Mouse (Mus musculus) neural tube, embryonic 11.5 days (tissue): ENCODE measurements around the gene Fam43a. TPM values are rescaled to one million over a fixed set of nuclear protein-coding genes. Genes with fewer than 3 reads are reported as not detected.

Experiments
- ATAC-seq: fragments of 200-750 bp; cut with Nextera tagmentation; 2 replicates; pipeline ENCODE4 v1.8.0; 2017; ENCODE audit warnings: moderate number of reproducible peaks, mild to moderate bottlenecking, moderate TSS enrichment, moderate library complexity; ENCODE audit not compliant: insufficient read depth, low FRiP score, low TSS enrichment
- DNase-seq: peaks from one replicate; pipeline ENCODE4 v3.0.0-alpha.2; 2015; ENCODE audit warnings: low spot score
- H3K27ac ChIP-seq: fragments of 300-500 bp; sonication (generic); 2 replicates; pipeline ENCODE4 v1.5.1; 2014; ENCODE audit warnings: low read depth, mild to moderate bottlenecking, low read length
- H3K27me3 ChIP-seq: fragments of 300-500 bp; sonication (generic); 2 replicates; pipeline ENCODE4 v1.6.1; 2014; ENCODE audit warnings: mild to moderate bottlenecking, low read length, mixed read lengths; ENCODE audit not compliant: control insufficient read depth, insufficient read depth
- H3K36me3 ChIP-seq: fragments of 300-500 bp; sonication (generic); 2 replicates; pipeline ENCODE4 v1.6.1; 2014; ENCODE audit warnings: mild to moderate bottlenecking, low read length, moderate library complexity, mixed read lengths; ENCODE audit not compliant: control insufficient read depth, insufficient read depth
- H3K4me1 ChIP-seq: fragments of 300-500 bp; sonication (generic); 2 replicates; pipeline ENCODE4 v1.6.1; 2014; ENCODE audit warnings: low read length, mixed read lengths; ENCODE audit not compliant: control insufficient read depth, insufficient read depth
- H3K4me2 ChIP-seq: fragments of 300-500 bp; sonication (generic); 2 replicates; pipeline ENCODE4 v1.6.1; 2014; ENCODE audit warnings: low read depth, mild to moderate bottlenecking, moderate library complexity
- H3K4me3 ChIP-seq: fragments of 300-500 bp; sonication (generic); 2 replicates; pipeline ENCODE4 v1.5.1; 2014; ENCODE audit warnings: low read depth, low read length
- H3K9ac ChIP-seq: fragments of 300-500 bp; sonication (generic); 2 replicates; pipeline ENCODE4 v1.6.1; 2014; ENCODE audit warnings: mild to moderate bottlenecking, low read length
- H3K9me3 ChIP-seq: fragments of 300-500 bp; sonication (generic); 2 replicates; pipeline ENCODE4 v1.6.1; 2016; ENCODE audit warnings: low read length; ENCODE audit not compliant: control insufficient read depth
- WGBS: fragments of 180-500 bp; shearing (Covaris S2); extraction: QIAGEN DNeasy Blood & Tissue Kit; methylation state at CpG from one replicate; pipeline ENCODE4 v1.1.7; 2014; 5-methylcytosine and 5-hydroxymethylcytosine counted together
- polyA plus RNA-seq: library from polyadenylated mRNA; unstranded; fragments of >200 nt; fragmentation: Nextera tagmentation; extraction: Ambion mirVana; gene quantifications from 2 replicates; pipeline ENCODE4 v1.2.1, GENCODE M21; 2014

Fam43a gene
- polyA plus RNA-seq, 1 experiment from 2014 or later: 8.5 TPM

DNA sequence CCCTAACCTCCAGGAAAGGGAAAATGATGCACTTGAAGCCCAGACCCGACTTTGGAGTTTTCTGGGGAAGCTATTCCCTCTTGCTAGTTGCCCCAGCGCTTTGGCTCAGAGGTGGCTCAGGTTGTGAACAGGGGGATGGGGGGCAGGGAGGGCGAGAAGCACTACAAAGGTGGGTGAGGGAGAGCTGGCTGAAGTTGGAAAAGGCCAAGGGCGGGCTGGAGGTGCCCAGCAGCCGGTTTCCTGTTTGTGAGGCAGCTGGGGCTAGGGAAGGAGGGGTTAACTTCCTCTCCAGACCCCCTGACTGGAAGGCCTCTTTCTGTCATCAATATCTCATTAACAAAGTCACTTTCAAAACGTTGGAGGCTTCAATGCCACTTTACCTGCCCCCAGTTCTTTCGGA is 2.4 kb downstream of the Fam43a start:
- Histone ChIP-seq H3K9me3 (no peaks in the 10 kb centered on the region), H3K27ac (no peak overlapping the region), H3K4me1 (peaks cover 15% of the 10 kb centered on the region), H3K36me3 (no peaks in the 10 kb centered on the region), H3K4me2 (peak overlapping the region; percentile 95), H3K9ac (no peak overlapping the region), H3K4me3 (peak overlapping the region; percentile 70; the same call in 1 of the 2 replicates), H3K27me3 (peaks cover 6% of the 10 kb centered on the region; the same call in 1 of the 2 replicates)
- no peak for DNase-seq
- 20% methylated on average over 7 of the region's 7 CpGs for WGBS
- no peak for ATAC-seq

DNA sequence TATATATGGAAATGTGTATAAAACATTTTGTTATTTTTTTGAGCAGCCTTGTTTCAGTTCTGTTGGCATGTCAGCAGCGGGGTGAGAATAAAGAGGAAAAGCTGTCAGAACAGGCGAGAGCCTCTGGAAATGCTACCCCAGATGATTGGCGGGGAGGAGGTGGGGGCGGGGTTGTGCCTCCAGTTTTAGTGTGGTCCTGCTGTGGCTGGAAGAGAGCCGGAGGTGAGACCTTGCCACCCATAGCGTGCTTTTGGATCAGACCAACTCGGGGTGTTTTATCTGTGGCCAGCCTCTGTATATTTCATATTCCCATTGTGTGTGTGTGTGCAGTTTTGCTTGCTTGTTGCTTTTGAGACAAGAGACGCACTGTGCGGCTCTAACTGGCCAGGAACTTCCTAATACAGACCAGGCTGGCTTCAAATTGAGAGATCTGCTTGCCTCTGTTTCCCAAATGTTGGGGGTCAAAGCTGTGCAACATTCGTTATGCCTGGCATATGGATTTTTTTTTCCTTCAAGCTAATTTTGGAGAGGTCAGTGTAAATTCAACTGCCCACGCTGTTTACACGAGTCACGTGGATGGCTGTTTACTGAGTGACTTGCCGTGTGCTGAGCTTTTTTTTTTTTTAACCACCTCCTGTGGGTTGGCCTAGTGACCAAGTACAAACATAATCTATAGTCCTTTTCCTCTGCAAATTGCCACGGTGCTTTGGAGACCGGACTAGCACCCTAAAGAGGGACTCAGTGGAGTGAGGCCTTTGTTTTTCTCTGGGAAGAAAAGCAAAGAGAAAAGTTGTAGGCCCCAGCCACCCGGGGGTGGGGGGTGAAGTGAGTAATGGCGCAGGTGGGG is 3.4 kb downstream of the Fam43a start:
- Histone ChIP-seq H3K4me2 (peak overlapping the region; percentile 20), H3K9ac (no peak overlapping the region; the same call in 1 of the 2 replicates), H3K27ac (no peak overlapping the region), H3K36me3 (no peaks in the 10 kb centered on the region), H3K27me3 (peaks cover 6% of the 10 kb centered on the region; the same call in 1 of the 2 replicates), H3K9me3 (no peaks in the 10 kb centered on the region), H3K4me1 (peaks cover 15% of the 10 kb centered on the region), H3K4me3 (no peak overlapping the region)
- DNase-seq: peak; percentile 24
- ATAC-seq: no peak
- WGBS: 19% methylated on average over 18 of the region's 18 CpGs

- Histone ChIP-seq H3K27ac (no peak overlapping the region), H3K4me3 (no peak overlapping the region), H3K9ac (no peak overlapping the region; the same call in 1 of the 2 replicates), H3K4me2 (no peak overlapping the region; the same call in 1 of the 2 replicates), H3K36me3 (no peaks in the 10 kb centered on the region), H3K9me3 (no peaks in the 10 kb centered on the region), H3K27me3 (peaks cover 6% of the 10 kb centered on the region; the same call in 1 of the 2 replicates), H3K4me1 (peaks cover 15% of the 10 kb centered on the region)
- ATAC-seq (no peak), DNase-seq (peak; percentile 31)
- 42% methylated on average over 9 of the region's 9 CpGs for WGBS
Measured at GRCm38 (mm10) chr16:30603531-30603842, 4.0 kb downstream of the Fam43a start.

GRCm38 (mm10) chr16:30604061-30604806 is 4.7 kb downstream of the Fam43a start:
- WGBS: 79% methylated on average over 16 of the region's 16 CpGs
- Histone ChIP-seq H3K27me3 (peaks cover 6% of the 10 kb centered on the region; the same call in 1 of the 2 replicates), H3K4me1 (peaks cover 15% of the 10 kb centered on the region), H3K9ac (no peak overlapping the region), H3K4me2 (no peak overlapping the region), H3K4me3 (no peak overlapping the region), H3K9me3 (no peaks in the 10 kb centered on the region), H3K27ac (no peak overlapping the region), H3K36me3 (no peaks in the 10 kb centered on the region)
- ATAC-seq: no peak
- DNase-seq: no peak

- Histone ChIP-seq H3K9ac (no peak overlapping the region), H3K4me2 (no peak overlapping the region), H3K27me3 (peaks cover 6% of the 10 kb centered on the region; the same call in 1 of the 2 replicates), H3K36me3 (no peaks in the 10 kb centered on the region), H3K4me3 (no peak overlapping the region), H3K4me1 (peaks cover 15% of the 10 kb centered on the region), H3K9me3 (no peaks in the 10 kb centered on the region), H3K27ac (no peak overlapping the region)
- 78% methylated on average over 7 of the region's 7 CpGs for WGBS
- DNase-seq: no peak
- ATAC-seq: no peak
Measured at GRCm38 (mm10) chr16:30604807-30605137, 5.2 kb downstream of the Fam43a start.

DNA sequence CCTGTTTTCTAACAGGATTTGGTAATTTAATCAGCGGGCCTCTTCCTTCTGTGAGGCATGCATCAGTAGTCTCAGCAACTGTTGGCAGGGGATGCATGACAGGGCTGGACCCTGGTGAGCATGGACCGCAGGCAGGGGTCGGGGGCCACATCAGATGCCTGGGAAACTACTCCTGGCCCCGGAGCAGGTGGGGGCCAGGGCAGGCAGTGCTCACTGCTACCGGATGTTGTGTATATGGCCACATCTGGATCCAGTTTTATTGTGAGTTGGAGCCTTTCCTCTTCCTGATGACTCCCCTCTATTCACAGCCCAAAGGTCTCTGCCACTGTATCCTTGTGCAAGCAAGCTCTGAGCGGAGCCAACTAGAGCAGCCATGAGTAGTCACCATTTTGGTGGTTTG is 6.0 kb downstream of the Fam43a start:
- DNase-seq: no peak

GRCm38 (mm10) chr16:30607868-30608267 is 8.3 kb downstream of the Fam43a start:
- no peak for DNase-seq
- no peak for ATAC-seq
- H3K36me3 ChIP-seq: no peaks in the 10 kb centered on the region
- no peaks in the 10 kb centered on the region for H3K9me3 ChIP-seq
- no peaks in the 10 kb centered on the region for H3K27me3 ChIP-seq
- no peak overlapping the region for H3K4me3 ChIP-seq
- peaks cover 6% of the 10 kb centered on the region for H3K4me1 ChIP-seq
- no peak overlapping the region for H3K4me2 ChIP-seq
- H3K27ac ChIP-seq: no peak overlapping the region
- 87% methylated on average over 3 of the region's 3 CpGs for WGBS
- no peak overlapping the region for H3K9ac ChIP-seq

More for the DNA sequence above, 6.0 kb downstream of the Fam43a start:
- no peak for ATAC-seq
- no peaks in the 10 kb centered on the region for H3K9me3 ChIP-seq
- no peaks in the 10 kb centered on the region for H3K36me3 ChIP-seq
- H3K27me3 ChIP-seq: peaks cover 6% of the 10 kb centered on the region; the same call in 1 of the 2 replicates
- 61% methylated on average over 6 of the region's 6 CpGs for WGBS
- H3K27ac ChIP-seq: no peak overlapping the region
- no peak overlapping the region for H3K4me3 ChIP-seq
- H3K4me1 ChIP-seq: peaks cover 15% of the 10 kb centered on the region
- H3K4me2 ChIP-seq: no peak overlapping the region
- no peak overlapping the region for H3K9ac ChIP-seq

DNA sequence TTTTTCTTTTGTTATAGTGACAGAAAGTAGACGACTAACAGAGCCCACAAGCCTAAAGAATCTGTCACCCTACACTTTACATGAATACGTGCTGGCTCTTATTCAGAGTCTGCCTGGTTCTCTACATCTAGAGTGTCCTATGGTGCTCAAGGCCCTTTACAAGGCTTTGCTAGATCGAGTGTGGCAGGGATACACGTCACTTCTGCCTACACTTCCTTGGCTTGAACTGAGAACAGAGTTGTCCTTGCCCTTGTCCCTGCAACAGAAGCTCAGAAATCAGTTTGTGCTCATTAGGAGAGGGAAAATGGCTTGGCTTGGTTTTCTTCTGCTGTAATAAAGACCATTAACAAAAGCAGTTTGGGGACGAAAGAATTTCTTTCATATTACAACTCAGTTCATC is 11.8 kb downstream of the Fam43a start:
- no peaks in the 10 kb centered on the region for H3K9me3 ChIP-seq
- no peak for DNase-seq
- H3K4me3 ChIP-seq: no peak overlapping the region
- no peak for ATAC-seq
- no peaks in the 10 kb centered on the region for H3K27me3 ChIP-seq
- no peaks in the 10 kb centered on the region for H3K4me1 ChIP-seq
- H3K27ac ChIP-seq: no peak overlapping the region
- H3K4me2 ChIP-seq: no peak overlapping the region
- H3K36me3 ChIP-seq: no peaks in the 10 kb centered on the region
- no peak overlapping the region for H3K9ac ChIP-seq
- 80% methylated on average over 5 of the region's 5 CpGs for WGBS
